Mouse (Mus musculus) embryo, embryonic 9.5 days (tissue): ENCODE measurements around the gene Fabp7.

Experiments used
- DNase-seq: peaks from one replicate; pipeline ENCODE4 v3.0.0-alpha.2; 2017; ENCODE audit errors: extremely low spot score

The Fabp7 gene

GRCm38 (mm10) chr10:57799486-57799885, 14.8 kb downstream of the Fabp7 start:
- DNase-seq, result no peak

DNA sequence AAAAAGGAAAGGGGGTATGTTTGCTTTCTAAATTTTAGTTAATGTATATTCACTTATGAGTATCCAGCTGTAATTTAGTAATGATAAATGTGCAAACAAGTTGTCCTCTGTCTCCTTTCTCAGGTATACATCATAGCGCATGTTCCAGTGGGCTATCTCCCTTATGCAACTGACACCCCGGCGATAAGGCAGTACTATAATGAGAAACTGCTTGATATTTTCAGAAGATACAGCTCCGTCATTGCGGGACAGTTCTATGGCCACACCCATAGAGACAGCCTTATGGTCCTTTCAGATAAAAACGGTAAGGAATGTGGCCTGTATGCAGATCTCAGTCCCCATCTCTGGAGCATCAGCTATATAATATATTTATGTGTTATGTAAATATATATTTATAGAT, 23.1 kb downstream of the Fabp7 start:
- no peak for DNase-seq

- DNase-seq, result no peak
Measured at GRCm38 (mm10) chr10:57812161-57812856, 27.6 kb downstream of the Fabp7 start.

GRCm38 (mm10) chr10:57814295-57814694, 29.6 kb downstream of the Fabp7 start:
- DNase-seq, result no peak

DNA sequence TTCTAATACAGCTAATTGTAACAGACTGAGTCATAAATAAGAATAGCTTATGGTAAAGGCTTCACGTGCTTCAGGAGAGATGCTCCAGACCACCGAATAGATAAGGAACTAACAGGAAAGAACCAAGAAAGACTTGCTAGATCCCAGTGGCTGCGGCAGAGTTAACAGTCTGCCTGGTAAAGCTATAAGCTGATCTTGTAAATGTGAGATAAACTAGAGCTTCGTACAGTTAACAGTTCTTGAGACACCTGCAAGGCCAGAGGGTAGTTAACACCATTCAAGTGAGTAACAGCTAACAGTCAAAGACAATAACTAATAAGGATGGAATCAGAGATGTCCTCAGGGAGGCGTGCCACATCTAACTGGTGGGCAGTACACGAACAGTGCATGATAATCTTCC, 31.2 kb downstream of the Fabp7 start:
- no peak for DNase-seq

- DNase-seq, result no peak
Measured at GRCm38 (mm10) chr10:57819209-57819608, 34.5 kb downstream of the Fabp7 start.

- DNase-seq, result peak; percentile 61
Measured at GRCm38 (mm10) chr10:57822473-57822872, 37.8 kb downstream of the Fabp7 start.

- DNase-seq, result peak; percentile 24
Measured at GRCm38 (mm10) chr10:57828649-57829048, 44.0 kb downstream of the Fabp7 start.

- DNase-seq, result no peak
Measured at GRCm38 (mm10) chr10:57829621-57830020, 44.9 kb downstream of the Fabp7 start.

DNA sequence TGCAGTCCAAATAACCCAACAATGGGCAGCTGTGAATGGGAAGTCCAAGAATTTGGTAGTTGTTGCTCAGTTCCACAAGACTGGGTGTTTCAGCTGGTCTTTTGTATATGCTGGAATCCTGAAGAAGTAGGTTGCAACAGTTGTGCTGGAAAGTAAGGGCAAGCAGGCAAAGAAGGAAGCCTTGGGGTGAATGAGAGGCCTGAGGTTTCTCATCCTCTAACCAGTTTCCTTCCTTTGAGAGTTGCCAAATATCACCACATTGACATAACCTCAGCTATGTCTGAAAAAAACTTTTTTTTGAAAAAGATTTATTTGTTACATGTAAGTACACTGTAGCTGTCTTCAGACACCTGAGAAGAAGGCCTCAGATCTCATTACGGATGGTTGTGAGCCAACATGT, 50.4 kb downstream of the Fabp7 start:
- DNase-seq, result no peak

- no peak for DNase-seq
Measured at GRCm38 (mm10) chr10:57835982-57836381, 51.3 kb downstream of the Fabp7 start.
